Mouse (Mus musculus): ENCODE results near the gene Rpl3.
"Not testable (repeated sequence)": the region's sequence is repeated elsewhere in the genome, so short reads cannot be mapped to it uniquely, and the experiment has no call there.

Gene Rpl3

GRCm38 (mm10) chr15:80091121-80091955, at the start of gene Rpl3, which contains the start of gene Syngr1:
Gene Rpl3 (minus strand): TSS chr15:80091868.
Gene Syngr1 (plus strand): TSS chr15:80091334.
- DNase-seq: peak; percentile 83

- no peak for DNase-seq
Measured at GRCm38 (mm10) chr15:80140878-80141277, 49.2 kb upstream of the Rpl3 start.

- DNase-seq: no peak
Measured at GRCm38 (mm10) chr15:80140302-80140701, 48.6 kb upstream of the Rpl3 start.

- DNase-seq: no peak
Measured at GRCm38 (mm10) chr15:80137945-80138791, 46.5 kb upstream of the Rpl3 start.

GRCm38 (mm10) chr15:80136645-80137044, 45.0 kb upstream of the Rpl3 start:
- no peak for DNase-seq

- DNase-seq: no peak
Measured at GRCm38 (mm10) chr15:80135499-80135898, 43.8 kb upstream of the Rpl3 start.

- DNase-seq: no peak
Measured at GRCm38 (mm10) chr15:80134450-80134847, 42.8 kb upstream of the Rpl3 start.

GRCm38 (mm10) chr15:80133682-80134449, 42.2 kb upstream of the Rpl3 start:
- DNase-seq: peak; percentile 29

GRCm38 (mm10) chr15:80132993-80133586, 41.4 kb upstream of the Rpl3 start, which contains the start of gene Tab1:
Gene Tab1 (plus strand): TSS chr15:80133127.
- DNase-seq: peak; percentile 94

GRCm38 (mm10) chr15:80132452-80132851, 40.8 kb upstream of the Rpl3 start:
- DNase-seq: no peak

GRCm38 (mm10) chr15:80131421-80131820, 39.8 kb upstream of the Rpl3 start:
- DNase-seq: no peak

- no peak for DNase-seq
Measured at GRCm38 (mm10) chr15:80130689-80131088, 39.0 kb upstream of the Rpl3 start.

- DNase-seq: no peak
Measured at GRCm38 (mm10) chr15:80129982-80130381, 38.3 kb upstream of the Rpl3 start.

- DNase-seq: no peak
Measured at GRCm38 (mm10) chr15:80127191-80127590, 35.5 kb upstream of the Rpl3 start.

GRCm38 (mm10) chr15:80124651-80125050, 33.0 kb upstream of the Rpl3 start:
- DNase-seq: peak; percentile 49

GRCm38 (mm10) chr15:80122431-80122830, 30.8 kb upstream of the Rpl3 start:
- DNase-seq: not testable (repeated sequence)

GRCm38 (mm10) chr15:80121721-80122325, 30.2 kb upstream of the Rpl3 start:
- no peak for DNase-seq

- no peak for DNase-seq
Measured at GRCm38 (mm10) chr15:80119076-80119475, 27.4 kb upstream of the Rpl3 start.

- no peak for DNase-seq
Measured at GRCm38 (mm10) chr15:80117154-80117553, 25.5 kb upstream of the Rpl3 start.

GRCm38 (mm10) chr15:80115866-80116794, 24.5 kb upstream of the Rpl3 start:
- DNase-seq: no peak

- DNase-seq: no peak
Measured at GRCm38 (mm10) chr15:80115256-80115655, 23.6 kb upstream of the Rpl3 start.
